Mouse (Mus musculus) kidney, embryonic 15.5 days (tissue): Measurements from ENCODE around the gene Unc13a. TPM values are rescaled to one million over a fixed set of nuclear protein-coding genes. Genes with fewer than 3 reads are reported as not detected.

Experiments used
- ATAC-seq: fragments of 200-750 bp; cut with Nextera tagmentation; replicated peaks from 2 replicates; pipeline ENCODE4 v1.8.0; 2017; ENCODE audit warnings: moderate TSS enrichment; ENCODE audit not compliant: low FRiP score
- H3K27ac ChIP-seq: fragments of 300-500 bp; sonication (generic); 2 replicates; pipeline ENCODE4 v1.5.1; 2015; ENCODE audit warnings: mild to moderate bottlenecking, inconsistent platforms
- H3K27me3 ChIP-seq: fragments of 300-500 bp; sonication (generic); 2 replicates; pipeline ENCODE4 v1.6.1; 2015; ENCODE audit warnings: inconsistent platforms
- H3K36me3 ChIP-seq: fragments of 300-500 bp; sonication (generic); 2 replicates; pipeline ENCODE4 v1.6.1; 2015; ENCODE audit warnings: inconsistent platforms
- H3K4me1 ChIP-seq: fragments of 300-500 bp; sonication (generic); 2 replicates; pipeline ENCODE4 v1.6.1; 2015; ENCODE audit warnings: inconsistent platforms
- H3K4me2 ChIP-seq: fragments of 300-500 bp; sonication (generic); 2 replicates; pipeline ENCODE4 v1.6.1; 2015; ENCODE audit warnings: moderate library complexity, mild to moderate bottlenecking, inconsistent platforms
- H3K4me3 ChIP-seq: fragments of 300-500 bp; sonication (generic); replicated peaks from 2 replicates; pipeline ENCODE4 v1.5.1; 2015; ENCODE audit warnings: mild to moderate bottlenecking, inconsistent platforms
- H3K9ac ChIP-seq: fragments of 300-500 bp; sonication (generic); 2 replicates; pipeline ENCODE4 v1.6.1; 2015; ENCODE audit warnings: mild to moderate bottlenecking, inconsistent platforms
- H3K9me3 ChIP-seq: fragments of 300-500 bp; sonication (generic); replicated peaks from 2 replicates; pipeline ENCODE4 v1.6.1; 2016; ENCODE audit warnings: inconsistent platforms
- WGBS: fragments of 180-500 bp; shearing (Covaris S2); methylation state at CpG from one replicate; pipeline ENCODE4 v1.1.7; 2015; ENCODE audit warnings: mixed read lengths; 5-methylcytosine and 5-hydroxymethylcytosine counted together
- polyA plus RNA-seq: library from polyadenylated mRNA; unstranded; fragments of >200 nt; fragmentation: Nextera tagmentation; extraction: Ambion mirVana; gene quantifications from 2 replicates; pipeline ENCODE4 v1.2.1, GENCODE M21; 2015

The Unc13a gene
- polyA plus RNA-seq, 1 experiment from 2014 or later = 1.2 TPM

DNA sequence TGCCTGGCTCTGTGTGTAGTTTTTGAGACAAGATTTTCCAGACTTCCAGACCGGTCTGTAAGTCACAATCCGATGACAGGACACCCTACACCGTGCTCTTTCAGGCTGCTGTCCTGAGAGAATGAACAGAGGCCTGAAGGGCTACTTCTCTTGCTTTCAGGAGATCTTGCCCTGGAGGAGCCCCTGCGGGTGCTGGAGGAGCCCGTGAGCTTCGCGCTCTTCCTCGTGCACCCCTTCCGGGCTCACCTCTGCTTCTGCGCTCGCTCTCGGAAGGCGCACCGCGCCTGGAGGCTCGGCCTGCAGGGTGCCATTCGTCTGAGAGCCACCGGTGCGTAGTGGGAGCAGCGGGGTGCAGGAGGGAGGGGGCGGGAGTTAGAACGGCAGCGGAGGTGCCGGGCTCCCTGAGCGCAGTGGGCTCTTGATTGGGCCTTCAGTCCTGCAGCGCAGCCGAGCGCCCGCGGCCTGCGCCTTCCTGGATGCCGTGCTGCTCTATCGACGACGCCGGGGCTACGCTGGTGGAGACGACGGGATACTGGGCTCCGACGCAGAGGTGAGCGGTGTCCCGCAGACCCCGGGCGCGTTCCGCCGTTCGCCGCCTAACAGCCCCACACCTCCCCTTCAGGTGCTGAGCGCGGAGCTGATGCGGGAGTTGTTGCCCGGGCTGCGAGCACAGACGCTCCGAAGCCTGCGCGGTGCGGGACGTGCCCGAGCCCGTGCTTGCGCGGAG is 69.5 kb downstream of the Unc13a start:
- Histone ChIP-seq H3K27me3 (peaks cover 34% of the 10 kb centered on the region), H3K9ac (peak overlapping the region; percentile 41; the same call in 1 of the 2 replicates), H3K4me3 (peak overlapping the region; percentile 37), H3K27ac (no peak overlapping the region), H3K36me3 (0 out of 2 replicates have a peak, but pooled peaks cover 3% of the 10 kb centered on the region), H3K4me2 (peak overlapping the region; percentile 66), H3K9me3 (no peaks in the 10 kb centered on the region), H3K4me1 (peaks cover 19% of the 10 kb centered on the region)
- ATAC-seq = peak; percentile 3
- WGBS = 4% methylated on average over 65 of the region's 65 CpGs

DNA sequence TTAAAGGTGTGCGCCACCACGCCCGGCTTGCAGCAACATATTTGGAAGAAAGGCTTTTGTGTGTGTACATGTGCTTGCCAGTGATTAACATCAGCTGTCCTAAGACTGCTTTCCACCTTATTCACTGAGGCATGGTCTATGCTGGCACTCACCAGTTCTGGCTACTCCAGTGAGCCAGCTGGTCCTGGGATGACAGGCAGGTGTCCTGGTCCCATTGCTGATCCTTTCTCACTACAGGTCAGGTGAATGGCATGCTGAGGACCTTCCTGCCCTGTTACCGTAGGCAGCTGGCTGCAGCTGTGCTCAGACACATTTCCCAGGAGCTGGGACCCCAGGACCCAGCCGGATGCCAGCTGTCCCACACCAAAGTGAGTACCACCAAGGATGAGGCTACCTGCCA is 72.7 kb downstream of the Unc13a start:
- WGBS = 93% methylated on average over 5 of the region's 5 CpGs
- Histone ChIP-seq H3K9ac (no peak overlapping the region), H3K4me3 (no peak overlapping the region), H3K4me2 (no peak overlapping the region), H3K27ac (no peak overlapping the region), H3K9me3 (no peaks in the 10 kb centered on the region), H3K27me3 (peaks cover 32% of the 10 kb centered on the region), H3K36me3 (peaks cover 12% of the 10 kb centered on the region; the same call in 1 of the 2 replicates), H3K4me1 (peaks cover 38% of the 10 kb centered on the region)
- ATAC-seq = no peak

- no peak for ATAC-seq
- H3K27ac ChIP-seq = no peak overlapping the region
- H3K9me3 ChIP-seq = no peaks in the 10 kb centered on the region
- no peak overlapping the region for H3K4me2 ChIP-seq
- H3K27me3 ChIP-seq = peaks cover 27% of the 10 kb centered on the region
- no peak overlapping the region for H3K4me3 ChIP-seq
- no peak overlapping the region for H3K9ac ChIP-seq
- H3K36me3 ChIP-seq = peaks cover 12% of the 10 kb centered on the region; the same call in 1 of the 2 replicates
- peaks cover 38% of the 10 kb centered on the region for H3K4me1 ChIP-seq
These were observed 73.2 kb downstream of the Unc13a start for GRCm38 (mm10) chr8:71598375-71598774.

GRCm38 (mm10) chr8:71597451-71597850 is 74.1 kb downstream of the Unc13a start, which contains the start of gene Fam129c:
Gene Fam129c, plus strand, starts transcription at chr8:71597648.
- H3K4me2 ChIP-seq = no peak within 1 kb of the TSS
- no peak for ATAC-seq

DNA sequence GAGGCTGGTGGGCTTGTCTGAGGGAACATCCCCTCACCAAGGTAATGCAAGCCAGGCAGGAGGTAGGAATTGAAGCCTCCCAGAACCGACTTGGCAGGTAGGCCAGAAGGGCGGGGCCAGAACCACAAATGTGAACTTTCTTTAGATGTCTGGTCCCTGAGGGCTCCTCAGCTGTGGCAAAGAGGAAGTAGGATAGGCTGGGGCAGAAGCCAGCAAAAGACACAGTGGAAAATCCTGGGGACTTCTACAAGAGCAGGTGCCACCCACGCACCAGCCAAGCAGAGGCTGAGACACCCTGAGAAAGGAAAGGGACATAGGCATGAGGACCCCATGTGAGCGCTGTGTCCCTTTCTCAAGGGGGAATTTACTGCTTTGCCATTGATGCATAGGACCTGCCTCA is 74.8 kb downstream of the Unc13a start:
- H3K27ac ChIP-seq = no peak overlapping the region
- no peak for ATAC-seq
- WGBS = 76% methylated on average over 4 of the region's 4 CpGs

More at GRCm38 (mm10) chr8:71597451-71597850, 74.1 kb downstream of the Unc13a start, which contains the start of gene Fam129c:
- Histone ChIP-seq H3K27me3 (peaks cover 18% of the 10 kb centered on the region), H3K27ac (no peak within 1 kb of the TSS), H3K36me3 (peaks cover 12% of the 10 kb centered on the region; the same call in 1 of the 2 replicates), H3K9me3 (no peaks in the 10 kb centered on the region), H3K4me1 (peaks cover 39% of the 10 kb centered on the region), H3K9ac (no peak within 1 kb of the TSS), H3K4me3 (no peak within 1 kb of the TSS)
- 86% methylated on average over 3 of the region's 3 CpGs for WGBS

GRCm38 (mm10) chr8:71596384-71596783 is 75.2 kb downstream of the Unc13a start:
- Histone ChIP-seq H3K9ac (no peak overlapping the region), H3K4me3 (no peak overlapping the region), H3K27me3 (peaks cover 8% of the 10 kb centered on the region), H3K4me2 (peak overlapping the region; percentile 38; the same call in 1 of the 2 replicates), H3K4me1 (peaks cover 35% of the 10 kb centered on the region), H3K36me3 (peaks cover 12% of the 10 kb centered on the region; the same call in 1 of the 2 replicates), H3K27ac (0 out of 2 replicates have a peak overlapping the region, but pooled peaks have one; percentile 3), H3K9me3 (no peaks in the 10 kb centered on the region)
- ATAC-seq = no peak
- 63% methylated on average over 6 of the region's 6 CpGs for WGBS

More for the DNA sequence above, 74.8 kb downstream of the Unc13a start:
- peaks cover 12% of the 10 kb centered on the region for H3K27me3 ChIP-seq
- H3K9ac ChIP-seq = no peak overlapping the region
- H3K9me3 ChIP-seq = no peaks in the 10 kb centered on the region
- H3K4me3 ChIP-seq = no peak overlapping the region
- peaks cover 33% of the 10 kb centered on the region for H3K4me1 ChIP-seq
- no peak overlapping the region for H3K4me2 ChIP-seq
- H3K36me3 ChIP-seq = peaks cover 12% of the 10 kb centered on the region; the same call in 1 of the 2 replicates

GRCm38 (mm10) chr8:71595862-71596261 is 75.7 kb downstream of the Unc13a start:
- 0 out of 2 replicates have a peak, but pooled peaks have one; percentile 10 for ATAC-seq
- WGBS = 11% methylated on average over 27 of the region's 27 CpGs
- no peak overlapping the region for H3K9ac ChIP-seq
- no peaks in the 10 kb centered on the region for H3K9me3 ChIP-seq
- no peak overlapping the region for H3K4me3 ChIP-seq
- H3K36me3 ChIP-seq = peaks cover 12% of the 10 kb centered on the region; the same call in 1 of the 2 replicates
- H3K4me2 ChIP-seq = peak overlapping the region; percentile 38
- H3K27ac ChIP-seq = 0 out of 2 replicates have a peak overlapping the region, but pooled peaks have one; percentile 3
- peaks cover 41% of the 10 kb centered on the region for H3K4me1 ChIP-seq
- peaks cover 6% of the 10 kb centered on the region for H3K27me3 ChIP-seq

- no peak for ATAC-seq
- Histone ChIP-seq H3K4me3 (no peak overlapping the region), H3K9me3 (no peaks in the 10 kb centered on the region), H3K9ac (no peak overlapping the region), H3K27me3 (no peaks in the 10 kb centered on the region), H3K36me3 (peaks cover 10% of the 10 kb centered on the region; the same call in 1 of the 2 replicates), H3K4me1 (peaks cover 44% of the 10 kb centered on the region), H3K4me2 (no peak overlapping the region), H3K27ac (no peak overlapping the region)
- 90% methylated on average over 4 of the region's 4 CpGs for WGBS
These were observed 77.2 kb downstream of the Unc13a start for GRCm38 (mm10) chr8:71594324-71594722.

DNA sequence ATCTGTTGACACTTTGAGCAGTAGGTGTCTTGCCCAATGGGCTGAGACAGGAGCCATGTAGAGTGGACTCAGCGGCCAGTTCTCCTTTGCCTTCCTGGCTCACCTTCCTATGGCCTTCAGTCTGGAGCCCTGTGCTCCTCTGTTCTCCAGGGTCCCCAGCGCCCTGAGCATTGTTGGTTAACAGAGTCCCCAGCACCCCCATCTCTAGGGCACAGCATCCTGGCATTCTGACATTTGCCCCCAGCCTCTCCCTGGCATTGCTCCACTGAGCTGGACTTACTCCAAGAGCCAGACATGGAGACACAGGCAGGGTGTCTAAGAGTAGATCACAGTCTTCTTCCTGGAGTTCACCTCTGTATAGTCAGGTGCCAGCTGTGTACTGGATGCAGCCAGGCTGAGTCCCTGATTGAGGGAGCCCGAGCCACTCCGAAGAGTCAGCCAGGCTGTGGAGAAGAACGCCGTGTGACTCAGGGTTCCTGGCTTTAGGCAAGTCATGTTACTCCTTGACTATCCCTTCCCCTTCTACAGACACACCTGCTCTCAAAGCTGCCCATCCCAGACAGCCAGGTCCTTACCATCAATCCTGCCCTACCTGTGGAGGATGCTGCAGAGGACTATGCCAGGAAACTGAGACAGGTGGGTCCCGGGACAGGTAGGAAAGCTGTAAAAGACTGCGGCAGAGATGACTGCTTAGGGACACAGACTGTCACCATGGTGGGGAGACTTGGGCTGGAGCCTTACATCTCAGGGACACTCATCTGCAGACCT is 77.8 kb downstream of the Unc13a start:
- 89% methylated on average over 8 of the region's 8 CpGs for WGBS
- Histone ChIP-seq H3K4me3 (no peak overlapping the region), H3K27me3 (no peaks in the 10 kb centered on the region), H3K4me2 (0 out of 2 replicates have a peak overlapping the region, but pooled peaks have one; percentile 8), H3K9ac (no peak overlapping the region), H3K9me3 (no peaks in the 10 kb centered on the region), H3K36me3 (peaks cover 9% of the 10 kb centered on the region; the same call in 1 of the 2 replicates), H3K27ac (no peak overlapping the region), H3K4me1 (peaks cover 44% of the 10 kb centered on the region)
- ATAC-seq = no peak

DNA sequence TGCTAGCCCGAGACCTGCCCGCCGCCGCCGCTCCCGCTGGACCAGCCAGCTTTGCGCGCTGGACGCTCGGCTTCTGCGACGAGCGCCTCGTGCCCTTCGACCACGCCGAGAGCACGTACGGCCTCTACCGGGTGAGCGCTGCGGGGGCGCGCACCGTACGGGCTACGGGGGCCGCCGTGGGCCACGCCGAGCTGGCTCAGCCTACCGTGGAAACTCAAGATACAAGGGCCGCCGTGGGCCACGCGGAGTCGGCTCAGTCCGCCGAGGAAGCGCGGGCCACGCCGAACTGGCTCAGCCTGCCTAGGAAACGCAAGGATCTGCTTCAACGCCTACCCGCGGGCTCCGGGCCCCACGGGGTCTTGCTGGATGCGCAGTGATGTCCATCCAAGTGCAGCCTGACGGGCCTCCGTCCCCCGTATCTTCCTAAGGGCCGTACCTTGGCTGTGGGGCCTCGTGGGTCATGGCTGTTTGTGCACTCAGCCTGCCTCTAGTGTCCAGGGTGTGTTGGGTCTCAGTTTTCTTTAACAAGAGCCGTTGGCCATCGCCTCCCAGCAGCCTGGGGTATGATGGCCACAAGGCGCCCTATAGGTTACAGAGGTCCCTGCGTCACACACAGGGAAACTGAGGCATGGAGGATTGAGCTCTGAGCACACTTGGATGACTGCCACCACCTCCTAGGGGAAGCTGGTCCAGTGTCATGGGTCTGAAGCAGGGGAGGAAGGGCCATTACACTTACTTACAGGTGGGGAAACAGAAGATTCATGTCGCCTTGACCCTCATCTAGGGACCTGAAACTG is 79.0 kb downstream of the Unc13a start:
- H3K4me3 ChIP-seq = peak overlapping the region; percentile 76

More for the DNA sequence above, 79.0 kb downstream of the Unc13a start:
- Histone ChIP-seq H3K27ac (peak overlapping the region; percentile 99), H3K9me3 (no peaks in the 10 kb centered on the region), H3K9ac (peak overlapping the region; percentile 88), H3K36me3 (peaks cover 9% of the 10 kb centered on the region; the same call in 1 of the 2 replicates), H3K27me3 (no peaks in the 10 kb centered on the region), H3K4me1 (peaks cover 44% of the 10 kb centered on the region), H3K4me2 (peak overlapping the region; percentile 93)
- 4% methylated on average over 60 of the region's 60 CpGs for WGBS
- peak; percentile 76 for ATAC-seq
